Mouse (Mus musculus) neural tube, embryonic 12.5 days (tissue): ENCODE measurements at regions not wholly inside any gene's neighbourhood (a gene's known extent, or its start where the extent isn't known, plus 50 kb on each side); places are given as distances from the start of the nearest gene placed in this dataset.
A peak's percentile ranks its signal among the peaks of the same experiment; 100 is the strongest.

Experiments used
- ATAC-seq: fragments of 200-750 bp; cut with Nextera tagmentation; 2 replicates; pipeline ENCODE4 v1.8.0; 2017; ENCODE audit warnings: low read depth, mild to moderate bottlenecking, moderate TSS enrichment, moderate library complexity; ENCODE audit not compliant: low FRiP score
- H3K27ac ChIP-seq: fragments of 300-500 bp; sonication (generic); 2 replicates; pipeline ENCODE4 v1.5.1; 2016
- H3K27me3 ChIP-seq: fragments of 300-500 bp; sonication (generic); replicated peaks from 2 replicates; pipeline ENCODE4 v1.6.1; 2016; ENCODE audit warnings: mild to moderate bottlenecking
- H3K36me3 ChIP-seq: fragments of 300-500 bp; sonication (generic); 2 replicates; pipeline ENCODE4 v1.6.1; 2016; ENCODE audit warnings: mild to moderate bottlenecking
- H3K4me1 ChIP-seq: fragments of 300-500 bp; sonication (generic); 2 replicates; pipeline ENCODE4 v1.6.1; 2016
- H3K4me2 ChIP-seq: fragments of 300-500 bp; sonication (generic); replicated peaks from 2 replicates; pipeline ENCODE4 v1.6.1; 2016; ENCODE audit warnings: mild to moderate bottlenecking
- H3K4me3 ChIP-seq: fragments of 300-500 bp; sonication (generic); 2 replicates; pipeline ENCODE4 v1.5.1; 2016
- H3K9ac ChIP-seq: fragments of 300-500 bp; sonication (generic); 2 replicates; pipeline ENCODE4 v1.6.1; 2016; ENCODE audit warnings: mild to moderate bottlenecking
- H3K9me3 ChIP-seq: fragments of 300-500 bp; sonication (generic); 2 replicates; pipeline ENCODE4 v1.6.1; 2016; ENCODE audit warnings: mild to moderate bottlenecking
- WGBS: fragments of 180-500 bp; shearing (Covaris S2); methylation state at CpG from one replicate; pipeline ENCODE4 v1.1.7; 2016; 5-methylcytosine and 5-hydroxymethylcytosine counted together

- Histone ChIP-seq H3K4me3 (no peak overlapping the region), H3K36me3 (no peaks in the 10 kb centered on the region), H3K9ac (no peak overlapping the region), H3K9me3 (no peaks in the 10 kb centered on the region), H3K27ac (no peak overlapping the region), H3K4me1 (no peaks in the 10 kb centered on the region), H3K4me2 (no peak overlapping the region), H3K27me3 (no peaks in the 10 kb centered on the region)
- WGBS = 64% methylated on average over 7 of the region's 7 CpGs
- peak; percentile 48; the same call in 1 of the 2 replicates for ATAC-seq
Measured at GRCm38 (mm10) chr3:70313119-70313868, 305.9 kb downstream of the Otol1 start.

- no peaks in the 10 kb centered on the region for H3K9me3 ChIP-seq
- H3K27ac ChIP-seq = no peak overlapping the region
- H3K4me2 ChIP-seq = no peak overlapping the region
- H3K36me3 ChIP-seq = no peaks in the 10 kb centered on the region
- ATAC-seq = no peak
- H3K27me3 ChIP-seq = no peaks in the 10 kb centered on the region
- H3K4me3 ChIP-seq = no peak overlapping the region
- H3K4me1 ChIP-seq = no peaks in the 10 kb centered on the region
- no peak overlapping the region for H3K9ac ChIP-seq
- WGBS = 89% methylated on average over 4 of the region's 4 CpGs
Measured at GRCm38 (mm10) chr3:70314239-70314638, 306.8 kb downstream of the Otol1 start.

GRCm38 (mm10) chr3:70318377-70318776 is 311.0 kb downstream of the Otol1 start:
- H3K4me1 ChIP-seq = no peaks in the 10 kb centered on the region
- no peaks in the 10 kb centered on the region for H3K9me3 ChIP-seq
- H3K4me3 ChIP-seq = no peak overlapping the region
- no peaks in the 10 kb centered on the region for H3K27me3 ChIP-seq
- no peaks in the 10 kb centered on the region for H3K36me3 ChIP-seq
- no peak overlapping the region for H3K9ac ChIP-seq
- WGBS = 91% methylated on average over 2 of the region's 2 CpGs
- no peak overlapping the region for H3K27ac ChIP-seq
- no peak overlapping the region for H3K4me2 ChIP-seq
- no peak for ATAC-seq

- no peaks in the 10 kb centered on the region for H3K4me1 ChIP-seq
- no peaks in the 10 kb centered on the region for H3K9me3 ChIP-seq
- no peaks in the 10 kb centered on the region for H3K36me3 ChIP-seq
- H3K9ac ChIP-seq = no peak overlapping the region
- H3K4me2 ChIP-seq = no peak overlapping the region
- no peak overlapping the region for H3K4me3 ChIP-seq
- no peak for ATAC-seq
- 88% methylated on average over 3 of the region's 3 CpGs for WGBS
- H3K27me3 ChIP-seq = no peaks in the 10 kb centered on the region
- no peak overlapping the region for H3K27ac ChIP-seq
Measured at GRCm38 (mm10) chr3:70319139-70319538, 311.7 kb downstream of the Otol1 start.

GRCm38 (mm10) chr3:70321161-70321657 is 313.8 kb downstream of the Otol1 start:
- H3K9ac ChIP-seq = no peak overlapping the region
- H3K27ac ChIP-seq = no peak overlapping the region
- no peak for ATAC-seq
- no peak overlapping the region for H3K4me2 ChIP-seq
- no peaks in the 10 kb centered on the region for H3K27me3 ChIP-seq
- H3K36me3 ChIP-seq = no peaks in the 10 kb centered on the region
- H3K9me3 ChIP-seq = no peaks in the 10 kb centered on the region
- H3K4me1 ChIP-seq = no peaks in the 10 kb centered on the region
- H3K4me3 ChIP-seq = no peak overlapping the region

- ATAC-seq = no peak
- H3K4me1 ChIP-seq = no peaks in the 10 kb centered on the region
- H3K9me3 ChIP-seq = no peaks in the 10 kb centered on the region
- no peaks in the 10 kb centered on the region for H3K36me3 ChIP-seq
- no peaks in the 10 kb centered on the region for H3K27me3 ChIP-seq
- no peak overlapping the region for H3K27ac ChIP-seq
- H3K4me3 ChIP-seq = no peak overlapping the region
- 93% methylated on average over 2 of the region's 2 CpGs for WGBS
- no peak overlapping the region for H3K4me2 ChIP-seq
- H3K9ac ChIP-seq = no peak overlapping the region
Measured at GRCm38 (mm10) chr3:70324692-70325091, 317.3 kb downstream of the Otol1 start.
